Mouse (Mus musculus): ENCODE data around the gene Gale.

DNA sequence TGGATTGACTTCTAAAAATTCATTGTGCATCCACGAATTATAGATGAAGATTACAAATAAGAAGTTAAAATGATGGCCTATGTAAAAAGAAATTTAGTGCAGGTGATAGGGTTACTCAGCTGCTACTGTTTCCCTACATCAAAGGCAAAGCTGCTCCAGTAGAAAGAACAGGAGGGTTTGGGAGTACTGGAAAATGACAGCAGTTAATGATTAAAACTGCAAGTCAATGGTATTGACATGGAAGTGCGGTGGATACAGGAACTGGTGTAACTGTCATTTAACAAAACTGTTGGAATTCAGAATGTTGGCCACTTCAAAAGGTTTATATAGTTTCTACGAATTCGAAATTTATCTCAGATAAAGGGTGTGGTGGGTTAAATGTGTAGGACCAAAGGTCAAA lies 31.6 kb downstream of the Gale start:
- no peak for TF ChIP-seq CTCF (IDR thresholded peaks at IDR 0.05; ENCODE audit: low read depth)
- TF ChIP-seq EP300 (IDR thresholded peaks at IDR 0.05; ENCODE audit: low read depth), result no peak
